Mouse (Mus musculus): Measurements from ENCODE around the gene Qsox2. TPM values are rescaled to one million over a fixed set of nuclear protein-coding genes. Genes with fewer than 3 reads are reported as not detected.

Qsox2 gene
- polyA plus RNA-seq, 1 experiment: 18.3 TPM

DNA sequence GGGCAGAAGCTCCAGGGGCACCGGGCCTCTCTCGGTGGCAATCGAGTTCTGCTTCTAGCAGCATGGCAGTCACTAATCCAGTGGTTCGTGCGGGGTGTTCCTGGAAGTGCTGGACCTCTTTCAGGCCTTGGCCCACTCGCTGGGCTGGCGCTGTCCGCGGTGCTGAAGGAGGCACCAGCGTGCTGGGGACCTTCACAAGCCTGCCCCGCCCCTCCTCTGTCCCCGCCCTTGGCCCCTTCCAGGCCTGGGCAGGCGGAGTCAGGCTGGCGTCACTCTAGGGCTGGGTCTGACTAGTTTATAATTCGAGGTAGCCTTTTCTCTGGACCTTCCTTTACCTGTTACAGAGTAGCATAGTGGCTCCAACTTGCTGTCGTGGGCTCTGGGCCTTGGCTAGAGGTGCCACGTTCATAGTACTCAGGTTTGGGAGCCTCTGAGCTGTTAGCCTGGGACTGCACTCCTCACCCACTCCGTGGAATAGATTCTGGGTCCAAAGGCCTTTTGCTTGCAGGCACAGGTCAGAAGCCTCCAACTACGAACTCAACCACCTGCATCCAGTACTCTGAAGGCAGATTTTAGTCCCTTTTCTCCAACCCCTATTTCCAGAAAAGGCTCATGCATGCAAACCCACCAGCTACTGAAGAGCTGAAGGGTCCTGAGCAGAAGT is 29.1 kb downstream of the Qsox2 start, which contains the start of gene Lhx3:
Lhx3 (minus strand) TSS at position 164 of the 664 bp plus-strand sequence.
- H3K27me3 ChIP-seq (ENCODE audit: control insufficient read depth, insufficient read depth, low read length): peaks cover 10% of the 10 kb centered on the region; the same call in 1 of the 2 replicates
- DNase-seq: peak; percentile 64
- peaks cover 23% of the 10 kb centered on the region for H3K36me3 ChIP-seq (ENCODE audit: control insufficient read depth, insufficient read depth, low read length)
- H3K4me3 ChIP-seq (ENCODE audit: control insufficient read depth, insufficient read depth, low read length): no peak within 1 kb of the TSS
- no peak for TF ChIP-seq CTCF (IDR thresholded peaks at IDR 0.05; ENCODE audit: borderline replicate concordance, control insufficient read depth, extremely low read depth, insufficient read depth, low read length, poor library complexity)
- no peak for TF ChIP-seq POLR2A (IDR thresholded peaks at IDR 0.05; ENCODE audit: control insufficient read depth, extremely low read depth, insufficient read depth, low read length, poor library complexity)
- H3K27ac ChIP-seq (ENCODE audit: control insufficient read depth, insufficient read depth, low read length): no peak within 1 kb of the TSS
- H3K4me1 ChIP-seq (replicated peaks; ENCODE audit: control insufficient read depth, insufficient read depth, low read length): no peaks in the 10 kb centered on the region
- 20% methylated on average over 19 of the region's 19 CpGs for WGBS

DNA sequence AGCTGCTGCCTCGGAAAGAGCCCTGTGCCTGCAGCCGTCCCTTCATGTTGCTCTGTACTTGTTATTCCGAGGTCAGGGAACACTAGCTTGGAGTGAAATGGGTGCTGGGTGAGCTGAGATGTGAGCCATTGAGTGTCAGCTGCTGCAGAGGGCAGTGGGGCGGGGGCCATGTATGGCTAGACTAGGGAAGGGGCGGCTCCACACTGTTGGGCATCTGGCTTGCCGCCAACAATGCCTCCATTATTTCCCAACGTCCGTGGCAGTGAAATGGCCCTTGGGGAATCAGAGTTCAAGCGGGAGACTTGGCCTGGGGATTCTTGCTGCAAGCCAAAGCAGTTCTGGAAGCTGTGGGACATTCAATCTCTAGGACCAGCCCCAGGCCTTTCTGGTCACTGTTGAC is 29.8 kb downstream of the Qsox2 start:
- no peak for DNase-seq
- H3K4me3 ChIP-seq (ENCODE audit: control insufficient read depth, insufficient read depth, low read length): no peak overlapping the region
- peaks cover 11% of the 10 kb centered on the region; the same call in 1 of the 2 replicates for H3K27me3 ChIP-seq (ENCODE audit: control insufficient read depth, insufficient read depth, low read length)
- H3K36me3 ChIP-seq (ENCODE audit: control insufficient read depth, insufficient read depth, low read length): peaks cover 19% of the 10 kb centered on the region
- no peaks in the 10 kb centered on the region for H3K4me1 ChIP-seq (replicated peaks; ENCODE audit: control insufficient read depth, insufficient read depth, low read length)
- 25% methylated on average over 9 of the region's 9 CpGs for WGBS
- no peak overlapping the region for H3K27ac ChIP-seq (ENCODE audit: control insufficient read depth, insufficient read depth, low read length)
- no peak for TF ChIP-seq POLR2A (IDR thresholded peaks at IDR 0.05; ENCODE audit: control insufficient read depth, extremely low read depth, insufficient read depth, low read length, poor library complexity)
- TF ChIP-seq CTCF (IDR thresholded peaks at IDR 0.05; ENCODE audit: borderline replicate concordance, control insufficient read depth, extremely low read depth, insufficient read depth, low read length, poor library complexity): no peak

DNA sequence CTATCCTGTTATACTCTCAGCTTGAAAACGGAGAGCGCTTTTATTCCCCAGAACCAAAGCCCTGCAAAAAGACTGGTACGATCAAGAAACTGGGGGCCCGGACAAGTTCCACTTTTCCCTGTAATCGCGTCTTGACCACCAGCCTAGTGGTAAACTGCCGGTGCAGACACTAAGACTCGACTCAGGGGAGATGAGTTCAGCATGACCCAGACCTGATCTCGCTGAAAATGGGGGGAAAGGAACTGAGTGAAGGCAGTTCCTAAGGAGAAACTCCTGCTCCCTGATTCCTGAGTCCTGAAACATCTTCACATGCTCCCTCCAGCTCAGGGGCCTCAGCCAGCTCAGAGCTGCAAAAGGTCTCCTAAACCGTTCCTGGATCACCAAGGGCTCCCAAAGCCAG is 31.6 kb downstream of the Qsox2 start:
- peaks cover 6% of the 10 kb centered on the region for H3K36me3 ChIP-seq (ENCODE audit: control insufficient read depth, insufficient read depth, low read length)
- TF ChIP-seq POLR2A (IDR thresholded peaks at IDR 0.05; ENCODE audit: control insufficient read depth, extremely low read depth, insufficient read depth, low read length, poor library complexity): no peak
- TF ChIP-seq CTCF (IDR thresholded peaks at IDR 0.05; ENCODE audit: borderline replicate concordance, control insufficient read depth, extremely low read depth, insufficient read depth, low read length, poor library complexity): no peak
- 19% methylated on average over 10 of the region's 10 CpGs for WGBS
- no peak overlapping the region for H3K27ac ChIP-seq (ENCODE audit: control insufficient read depth, insufficient read depth, low read length)
- H3K4me3 ChIP-seq (ENCODE audit: control insufficient read depth, insufficient read depth, low read length): no peak overlapping the region
- H3K4me1 ChIP-seq (replicated peaks; ENCODE audit: control insufficient read depth, insufficient read depth, low read length): no peaks in the 10 kb centered on the region
- no peak for DNase-seq
- peaks cover 17% of the 10 kb centered on the region; the same call in 1 of the 2 replicates for H3K27me3 ChIP-seq (ENCODE audit: control insufficient read depth, insufficient read depth, low read length)

DNA sequence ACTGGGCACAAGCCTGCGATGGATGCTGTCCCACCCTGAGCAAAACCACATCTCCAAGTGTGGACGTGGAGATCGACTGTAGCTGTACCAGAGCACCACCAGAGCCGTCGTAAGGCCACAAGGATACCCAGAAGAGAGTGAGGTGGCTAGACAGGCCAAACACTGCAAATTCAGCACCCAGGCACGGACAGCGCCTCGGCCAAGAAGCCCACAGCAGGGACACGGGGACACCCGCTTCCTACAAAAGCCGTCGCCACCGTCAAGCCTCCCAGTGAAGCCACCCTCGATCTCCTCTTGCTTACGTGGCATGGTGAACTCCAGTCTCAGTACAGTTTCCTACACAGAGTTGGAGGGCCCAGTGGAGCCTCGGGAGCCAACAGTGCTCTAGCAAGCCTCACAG is 32.2 kb downstream of the Qsox2 start:
- no peak overlapping the region for H3K4me3 ChIP-seq (ENCODE audit: control insufficient read depth, insufficient read depth, low read length)
- H3K36me3 ChIP-seq (ENCODE audit: control insufficient read depth, insufficient read depth, low read length): no peaks in the 10 kb centered on the region
- DNase-seq: peak; percentile 18
- 4% methylated on average over 16 of the region's 16 CpGs for WGBS
- TF ChIP-seq CTCF (IDR thresholded peaks at IDR 0.05; ENCODE audit: borderline replicate concordance, control insufficient read depth, extremely low read depth, insufficient read depth, low read length, poor library complexity): no peak
- TF ChIP-seq POLR2A (IDR thresholded peaks at IDR 0.05; ENCODE audit: control insufficient read depth, extremely low read depth, insufficient read depth, low read length, poor library complexity): no peak
- no peaks in the 10 kb centered on the region for H3K4me1 ChIP-seq (replicated peaks; ENCODE audit: control insufficient read depth, insufficient read depth, low read length)
- H3K27me3 ChIP-seq (ENCODE audit: control insufficient read depth, insufficient read depth, low read length): peaks cover 17% of the 10 kb centered on the region; the same call in 1 of the 2 replicates
- H3K27ac ChIP-seq (ENCODE audit: control insufficient read depth, insufficient read depth, low read length): no peak overlapping the region

DNA sequence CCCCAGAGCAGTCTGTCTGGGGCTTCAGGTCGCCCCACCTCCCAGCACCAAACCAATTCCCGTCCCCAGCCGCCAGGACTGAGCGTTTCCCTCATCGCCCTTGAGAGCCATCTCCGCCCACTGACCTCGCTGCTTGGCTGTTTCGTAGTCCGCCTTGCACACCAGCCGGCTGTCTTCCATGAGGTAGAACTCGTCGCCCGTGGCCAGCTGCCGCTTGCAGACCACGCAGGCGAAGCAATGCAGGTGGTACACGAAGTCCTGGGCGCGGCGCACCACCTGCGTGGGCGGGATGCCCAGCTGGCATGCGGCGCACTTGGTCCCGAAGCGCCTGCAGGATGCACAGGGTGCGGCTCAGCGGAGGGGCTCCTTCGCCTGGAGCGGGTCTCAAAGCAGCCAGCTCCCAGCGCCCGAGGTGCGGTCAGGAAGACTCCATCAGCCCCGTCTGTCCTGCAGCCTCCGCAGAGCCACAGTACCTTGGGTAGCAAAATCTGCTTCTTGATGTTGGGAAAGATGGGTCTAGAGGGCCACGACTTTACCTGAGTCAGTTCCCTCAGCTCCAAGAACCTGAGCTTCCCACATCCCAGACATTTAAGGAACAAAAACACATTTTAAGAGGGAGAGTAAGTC is 34.4 kb downstream of the Qsox2 start:
- 11% methylated on average over 36 of the region's 36 CpGs for WGBS
- Histone ChIP-seq H3K36me3 (ENCODE audit: control insufficient read depth, insufficient read depth, low read length) (no peaks in the 10 kb centered on the region), H3K27me3 (ENCODE audit: control insufficient read depth, insufficient read depth, low read length) (peaks cover 26% of the 10 kb centered on the region), H3K4me3 (ENCODE audit: control insufficient read depth, insufficient read depth, low read length) (no peak overlapping the region), H3K27ac (ENCODE audit: control insufficient read depth, insufficient read depth, low read length) (no peak overlapping the region), H3K4me1 (replicated peaks; ENCODE audit: control insufficient read depth, insufficient read depth, low read length) (no peaks in the 10 kb centered on the region)
- no peak for TF ChIP-seq POLR2A (IDR thresholded peaks at IDR 0.05; ENCODE audit: control insufficient read depth, extremely low read depth, insufficient read depth, low read length, poor library complexity)
- TF ChIP-seq CTCF (IDR thresholded peaks at IDR 0.05; ENCODE audit: borderline replicate concordance, control insufficient read depth, extremely low read depth, insufficient read depth, low read length, poor library complexity): no peak
- DNase-seq: no peak

DNA sequence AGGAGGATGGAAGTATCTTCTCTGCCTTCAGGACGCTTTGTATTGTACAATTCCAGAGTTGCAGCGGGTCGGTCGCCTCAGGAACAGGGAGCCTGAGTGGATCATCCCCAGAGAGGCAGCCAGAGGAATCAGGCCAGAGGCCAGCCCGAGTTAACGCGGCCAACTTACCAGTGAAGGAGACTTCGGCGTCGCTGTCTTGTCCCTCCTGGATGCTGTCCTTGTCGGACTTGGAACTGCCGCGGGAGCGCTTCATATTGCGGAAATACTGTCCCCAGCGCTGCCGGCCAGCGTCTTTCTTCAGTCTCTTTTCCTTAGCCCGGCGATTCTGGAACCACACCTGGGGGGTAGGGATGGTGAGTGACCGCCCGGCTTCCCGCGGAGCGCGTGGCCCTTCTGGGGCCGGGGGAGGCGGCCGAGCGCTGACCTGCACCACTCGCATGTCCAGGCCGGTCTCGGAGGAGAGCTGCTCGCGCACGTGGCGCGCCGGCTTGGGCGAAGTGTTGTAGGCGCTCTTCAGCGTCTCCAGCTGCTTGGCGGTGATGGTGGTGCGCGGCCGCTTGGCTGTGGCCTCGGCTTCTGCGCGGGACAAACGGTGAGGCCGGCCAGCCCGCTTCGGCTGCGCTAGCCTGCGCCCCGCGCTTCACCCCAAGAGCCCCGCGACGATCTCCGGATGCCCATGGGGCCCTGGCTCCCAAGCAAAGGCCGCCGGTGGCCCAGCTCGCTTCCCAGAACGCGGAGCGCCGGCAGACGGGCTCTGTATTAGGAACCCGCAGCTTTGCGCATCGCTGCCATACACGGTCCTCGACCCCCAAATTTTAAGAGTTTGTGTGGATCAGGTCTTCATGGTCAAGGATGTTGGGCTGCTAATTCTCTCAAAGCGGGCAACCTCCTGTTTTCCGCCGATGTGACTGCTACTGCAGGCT is 35.1 kb downstream of the Qsox2 start:
- Histone ChIP-seq H3K27ac (ENCODE audit: control insufficient read depth, insufficient read depth, low read length) (no peak overlapping the region), H3K4me1 (replicated peaks; ENCODE audit: control insufficient read depth, insufficient read depth, low read length) (no peaks in the 10 kb centered on the region), H3K4me3 (ENCODE audit: control insufficient read depth, insufficient read depth, low read length) (no peak overlapping the region), H3K27me3 (ENCODE audit: control insufficient read depth, insufficient read depth, low read length) (peaks cover 29% of the 10 kb centered on the region), H3K36me3 (ENCODE audit: control insufficient read depth, insufficient read depth, low read length) (no peaks in the 10 kb centered on the region)
- no peak for TF ChIP-seq POLR2A (IDR thresholded peaks at IDR 0.05; ENCODE audit: control insufficient read depth, extremely low read depth, insufficient read depth, low read length, poor library complexity)
- no peak for TF ChIP-seq CTCF (IDR thresholded peaks at IDR 0.05; ENCODE audit: borderline replicate concordance, control insufficient read depth, extremely low read depth, insufficient read depth, low read length, poor library complexity)
- 5% methylated on average over 77 of the region's 77 CpGs for WGBS
- no peak for DNase-seq
